Mouse (Mus musculus): Measurements from ENCODE around the gene Mthfr. TPM values are rescaled to one million over a fixed set of nuclear protein-coding genes. Genes with fewer than 3 reads are reported as not detected.

Mthfr gene
- polyA plus RNA-seq, 1 experiment from 2014 or later: 34.5 TPM

DNA sequence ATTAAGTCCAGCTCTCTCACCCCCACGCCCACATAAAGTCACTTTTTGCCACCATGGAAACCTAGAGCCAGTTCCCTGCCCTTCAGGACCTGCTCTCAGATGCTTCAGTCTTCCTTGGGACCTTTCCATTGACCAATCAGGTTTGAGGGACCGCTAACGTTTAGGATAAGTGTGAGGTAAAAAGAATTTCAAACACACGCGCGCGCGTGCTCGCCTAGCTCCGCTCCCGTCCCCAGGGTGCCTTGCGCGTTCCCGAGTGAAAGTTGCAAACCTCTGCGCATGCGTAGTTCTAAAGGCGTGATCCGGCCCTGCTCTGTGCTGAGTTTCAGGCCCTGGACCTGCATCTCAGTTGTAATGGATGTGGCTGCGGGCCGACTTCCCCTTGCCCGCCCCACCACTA is 36.4 kb downstream of the Mthfr start:
- Histone ChIP-seq H3K36me3 (0 out of 2 replicates have a peak, but pooled peaks cover 4% of the 10 kb centered on the region), H3K27ac (no peak overlapping the region), H3K4me2 (replicated peaks) (peak overlapping the region; percentile 44), H3K9me3 (replicated peaks) (no peaks in the 10 kb centered on the region), H3K4me1 (no peaks in the 10 kb centered on the region), H3K4me3 (peak overlapping the region; percentile 16), H3K27me3 (no peaks in the 10 kb centered on the region), H3K9ac (peak overlapping the region; percentile 24; the same call in 1 of the 2 replicates)
- 45% methylated on average over 21 of the region's 21 CpGs for WGBS
- ATAC-seq (ENCODE audit: low FRiP score): peak; percentile 18; the same call in 1 of the 2 replicates

DNA sequence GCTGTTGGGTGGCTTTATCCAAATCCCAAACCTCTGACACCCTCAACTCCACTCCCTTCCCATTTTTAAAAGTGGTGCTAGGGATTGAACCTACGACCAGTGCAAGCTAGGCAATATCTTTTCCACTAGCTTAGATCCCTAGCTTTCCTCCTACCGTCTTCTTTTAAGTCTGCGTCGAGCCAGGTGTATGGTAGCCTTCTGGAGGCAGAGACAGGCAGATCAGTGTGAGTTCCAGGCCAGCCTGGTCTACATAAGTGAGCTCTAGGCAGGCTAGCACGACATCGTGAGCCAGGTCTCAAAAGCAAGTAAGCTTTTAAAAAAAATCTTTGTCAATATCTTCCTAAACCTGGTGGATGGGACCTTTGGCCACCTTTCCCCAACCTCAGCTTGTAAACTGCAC is 37.0 kb downstream of the Mthfr start:
- ATAC-seq (ENCODE audit: low FRiP score): no peak
- no peak overlapping the region for H3K4me2 ChIP-seq (replicated peaks)
- H3K27me3 ChIP-seq: no peaks in the 10 kb centered on the region
- H3K27ac ChIP-seq: no peak overlapping the region
- H3K9ac ChIP-seq: no peak overlapping the region; the same call in 1 of the 2 replicates
- H3K9me3 ChIP-seq (replicated peaks): no peaks in the 10 kb centered on the region
- WGBS: 85% methylated on average over 6 of the region's 6 CpGs
- no peak overlapping the region for H3K4me3 ChIP-seq
- H3K4me1 ChIP-seq: no peaks in the 10 kb centered on the region
- peaks cover 6% of the 10 kb centered on the region; the same call in 1 of the 2 replicates for H3K36me3 ChIP-seq

GRCm38 (mm10) chr4:148079212-148079611 is 40.3 kb downstream of the Mthfr start:
- H3K9ac ChIP-seq: no peak overlapping the region
- H3K4me3 ChIP-seq: no peak overlapping the region
- 71% methylated on average over 6 of the region's 6 CpGs for whole genome bisulfite sequencing
- no peak overlapping the region for H3K27ac ChIP-seq
- no peaks in the 10 kb centered on the region for H3K9me3 ChIP-seq (replicated peaks)
- H3K27me3 ChIP-seq: no peaks in the 10 kb centered on the region
- peaks cover 10% of the 10 kb centered on the region; the same call in 1 of the 2 replicates for H3K36me3 ChIP-seq
- ATAC-seq (ENCODE audit: low FRiP score): no peak
- H3K4me2 ChIP-seq (replicated peaks): no peak overlapping the region
- H3K4me1 ChIP-seq: peaks cover 8% of the 10 kb centered on the region

DNA sequence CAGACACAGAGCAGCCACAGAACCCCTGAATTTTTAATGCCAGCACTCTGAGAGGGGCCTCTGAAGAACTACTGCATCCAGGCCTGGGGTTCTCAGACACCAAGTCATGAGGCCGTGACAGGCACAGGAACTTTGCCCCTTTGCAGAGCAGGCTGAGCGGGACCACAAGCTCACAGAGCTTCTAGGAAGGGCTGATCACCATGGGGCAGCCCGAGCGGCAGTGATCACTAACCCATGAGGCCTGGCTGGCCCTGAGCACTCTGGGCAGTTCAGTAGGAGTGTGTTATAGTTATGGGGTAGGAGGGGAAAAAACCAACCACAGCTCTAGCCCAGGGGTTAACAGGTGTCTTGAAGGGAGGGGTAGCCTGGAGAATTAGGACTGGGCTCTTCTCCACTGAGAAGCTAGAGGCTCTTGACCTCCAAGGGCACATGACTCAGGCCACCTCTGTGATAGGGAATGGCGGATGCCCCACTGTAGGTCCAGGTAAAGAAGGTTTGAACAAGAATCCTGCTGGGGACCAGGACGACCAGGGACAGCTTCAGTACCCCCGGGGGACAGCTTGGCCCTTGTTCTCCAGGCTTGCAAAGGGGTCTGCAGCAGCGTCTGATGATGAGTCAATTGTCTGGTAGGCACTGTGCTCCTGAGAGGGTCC is 41.2 kb downstream of the Mthfr start:
- H3K9ac ChIP-seq: no peak overlapping the region
- no peaks in the 10 kb centered on the region for H3K27me3 ChIP-seq
- H3K36me3 ChIP-seq: peaks cover 10% of the 10 kb centered on the region; the same call in 1 of the 2 replicates
- no peak overlapping the region for H3K27ac ChIP-seq
- no peak for ATAC-seq (ENCODE audit: low FRiP score)
- no peak overlapping the region for H3K4me3 ChIP-seq
- H3K9me3 ChIP-seq (replicated peaks): no peaks in the 10 kb centered on the region
- peaks cover 10% of the 10 kb centered on the region for H3K4me1 ChIP-seq
- 84% methylated on average over 8 of the region's 8 CpGs for WGBS
- H3K4me2 ChIP-seq (replicated peaks): no peak overlapping the region

DNA sequence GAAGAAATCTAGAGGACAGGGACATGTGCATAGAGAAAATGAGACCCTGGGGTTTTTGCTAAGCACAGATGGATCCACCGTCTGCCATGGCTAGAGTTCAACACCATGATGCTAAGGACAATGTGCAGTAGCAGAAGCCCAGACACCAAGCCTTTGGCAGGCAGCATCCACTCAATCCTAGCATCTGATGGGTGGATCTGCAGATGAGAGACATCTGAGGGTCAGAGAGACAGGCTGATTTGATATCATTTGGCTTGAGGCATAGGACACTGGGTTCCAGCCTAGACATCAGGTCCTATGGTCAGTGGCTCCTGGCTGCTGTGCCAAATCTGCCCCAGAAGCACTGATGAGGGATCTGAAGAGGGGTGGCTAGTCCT is 41.7 kb downstream of the Mthfr start:
- no peak for ATAC-seq (ENCODE audit: low FRiP score)
- H3K4me1 ChIP-seq: peaks cover 13% of the 10 kb centered on the region
- no peak overlapping the region for H3K9ac ChIP-seq
- 94% methylated on average over 1 of the region's 1 CpGs for WGBS
- no peak overlapping the region for H3K4me3 ChIP-seq
- H3K27me3 ChIP-seq: no peaks in the 10 kb centered on the region
- H3K36me3 ChIP-seq: peaks cover 10% of the 10 kb centered on the region; the same call in 1 of the 2 replicates
- no peak overlapping the region for H3K27ac ChIP-seq
- H3K9me3 ChIP-seq (replicated peaks): no peaks in the 10 kb centered on the region
- no peak overlapping the region for H3K4me2 ChIP-seq (replicated peaks)

GRCm38 (mm10) chr4:148081201-148081600 is 42.3 kb downstream of the Mthfr start:
- Histone ChIP-seq H3K27ac (no peak overlapping the region), H3K9me3 (replicated peaks) (no peaks in the 10 kb centered on the region), H3K4me3 (no peak overlapping the region), H3K4me1 (peaks cover 18% of the 10 kb centered on the region), H3K4me2 (replicated peaks) (no peak overlapping the region), H3K36me3 (peaks cover 10% of the 10 kb centered on the region; the same call in 1 of the 2 replicates), H3K27me3 (no peaks in the 10 kb centered on the region), H3K9ac (no peak overlapping the region)
- 93% methylated on average over 10 of the region's 10 CpGs for WGBS
- no peak for ATAC-seq (ENCODE audit: low FRiP score)

- no peak overlapping the region for H3K27ac ChIP-seq
- H3K9ac ChIP-seq: no peak overlapping the region
- peaks cover 29% of the 10 kb centered on the region for H3K4me1 ChIP-seq
- H3K4me3 ChIP-seq: no peak overlapping the region
- peaks cover 10% of the 10 kb centered on the region; the same call in 1 of the 2 replicates for H3K36me3 ChIP-seq
- ATAC-seq (ENCODE audit: low FRiP score): peak; percentile 27; the same call in 1 of the 2 replicates
- no peak overlapping the region for H3K4me2 ChIP-seq (replicated peaks)
- H3K9me3 ChIP-seq (replicated peaks): no peaks in the 10 kb centered on the region
- H3K27me3 ChIP-seq: no peaks in the 10 kb centered on the region
- WGBS: 58% methylated on average over 12 of the region's 12 CpGs
These were observed 43.6 kb downstream of the Mthfr start for GRCm38 (mm10) chr4:148082257-148083044.

GRCm38 (mm10) chr4:148083176-148083899 is 44.5 kb downstream of the Mthfr start:
- Histone ChIP-seq H3K4me1 (peaks cover 37% of the 10 kb centered on the region), H3K27ac (no peak overlapping the region), H3K4me2 (replicated peaks) (no peak overlapping the region), H3K36me3 (peaks cover 10% of the 10 kb centered on the region; the same call in 1 of the 2 replicates), H3K4me3 (no peak overlapping the region), H3K9me3 (replicated peaks) (no peaks in the 10 kb centered on the region), H3K27me3 (no peaks in the 10 kb centered on the region), H3K9ac (no peak overlapping the region)
- no peak for ATAC-seq (ENCODE audit: low FRiP score)
- 61% methylated on average over 21 of the region's 21 CpGs for WGBS

GRCm38 (mm10) chr4:148084261-148084714 is 45.4 kb downstream of the Mthfr start:
- ATAC-seq (ENCODE audit: low FRiP score): no peak
- WGBS: 5% methylated on average over 6 of the region's 8 CpGs

DNA sequence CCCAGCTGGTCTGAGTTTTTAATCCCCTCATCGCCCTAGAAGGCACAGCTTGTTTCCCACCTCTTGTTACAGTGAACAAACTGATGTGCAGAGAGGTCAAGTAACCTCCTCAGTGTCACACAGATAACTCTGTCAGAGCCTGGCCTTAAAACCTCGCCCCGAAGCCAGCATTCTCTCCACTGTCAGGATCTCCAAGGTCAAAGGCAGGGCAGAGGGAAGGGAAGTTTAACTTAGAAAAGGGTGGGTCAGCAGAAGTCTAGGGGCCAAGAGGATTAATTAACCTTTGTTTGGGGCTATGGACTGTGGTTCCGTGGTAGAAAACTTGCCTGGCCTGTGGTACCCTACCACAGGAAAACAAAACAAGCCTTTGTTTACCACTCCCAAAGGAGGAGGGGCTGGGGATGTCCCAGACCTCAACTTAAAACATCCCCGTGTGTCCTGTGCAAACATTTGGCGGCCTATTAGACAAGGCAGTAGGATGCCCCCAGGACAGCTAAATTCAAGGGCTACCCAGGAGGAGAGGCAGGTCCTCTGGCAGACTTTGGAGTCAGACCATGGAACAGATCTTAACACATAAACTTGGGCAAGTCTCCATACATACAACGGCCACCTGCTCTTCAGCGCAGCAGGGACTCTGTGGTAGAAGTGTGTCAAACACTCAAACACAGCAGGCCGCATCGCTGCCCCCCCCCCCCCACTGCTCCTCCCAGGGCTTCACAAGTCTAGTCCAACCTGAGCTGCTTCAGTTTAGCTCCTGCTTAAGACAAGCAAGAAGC is 46.4 kb downstream of the Mthfr start:
- H3K4me1 ChIP-seq: peaks cover 40% of the 10 kb centered on the region
- H3K4me2 ChIP-seq (replicated peaks): no peak overlapping the region
- ATAC-seq (ENCODE audit: low FRiP score): no peak
- no peaks in the 10 kb centered on the region for H3K9me3 ChIP-seq (replicated peaks)
- H3K9ac ChIP-seq: no peak overlapping the region
- no peaks in the 10 kb centered on the region for H3K27me3 ChIP-seq
- WGBS: 46% methylated on average over 10 of the region's 10 CpGs
- no peak overlapping the region for H3K27ac ChIP-seq
- no peak overlapping the region for H3K4me3 ChIP-seq
- peaks cover 6% of the 10 kb centered on the region; the same call in 1 of the 2 replicates for H3K36me3 ChIP-seq

More at GRCm38 (mm10) chr4:148084261-148084714, 45.4 kb downstream of the Mthfr start:
- Histone ChIP-seq H3K4me1 (peaks cover 40% of the 10 kb centered on the region), H3K4me2 (replicated peaks) (no peak overlapping the region), H3K4me3 (no peak overlapping the region), H3K36me3 (peaks cover 10% of the 10 kb centered on the region; the same call in 1 of the 2 replicates), H3K9me3 (replicated peaks) (no peaks in the 10 kb centered on the region), H3K27ac (no peak overlapping the region), H3K27me3 (no peaks in the 10 kb centered on the region), H3K9ac (no peak overlapping the region)

GRCm38 (mm10) chr4:148085907-148086305 is 47.0 kb downstream of the Mthfr start:
- Histone ChIP-seq H3K36me3 (peaks cover 4% of the 10 kb centered on the region; the same call in 1 of the 2 replicates), H3K9me3 (replicated peaks) (no peaks in the 10 kb centered on the region), H3K4me2 (replicated peaks) (no peak overlapping the region), H3K9ac (no peak overlapping the region), H3K4me3 (no peak overlapping the region), H3K4me1 (peaks cover 40% of the 10 kb centered on the region), H3K27me3 (no peaks in the 10 kb centered on the region), H3K27ac (no peak overlapping the region)
- no peak for ATAC-seq (ENCODE audit: low FRiP score)
- WGBS: 67% methylated on average over 3 of the region's 3 CpGs
